Mouse (Mus musculus) WW6 (cell line): ENCODE results near the gene Cryzl2.

Experiments
- DNase-seq: peaks from one replicate; pipeline ENCODE4 v3.0.0-alpha.2; 2013; ENCODE audit warnings: low read depth, low spot score

The Cryzl2 gene

DNA sequence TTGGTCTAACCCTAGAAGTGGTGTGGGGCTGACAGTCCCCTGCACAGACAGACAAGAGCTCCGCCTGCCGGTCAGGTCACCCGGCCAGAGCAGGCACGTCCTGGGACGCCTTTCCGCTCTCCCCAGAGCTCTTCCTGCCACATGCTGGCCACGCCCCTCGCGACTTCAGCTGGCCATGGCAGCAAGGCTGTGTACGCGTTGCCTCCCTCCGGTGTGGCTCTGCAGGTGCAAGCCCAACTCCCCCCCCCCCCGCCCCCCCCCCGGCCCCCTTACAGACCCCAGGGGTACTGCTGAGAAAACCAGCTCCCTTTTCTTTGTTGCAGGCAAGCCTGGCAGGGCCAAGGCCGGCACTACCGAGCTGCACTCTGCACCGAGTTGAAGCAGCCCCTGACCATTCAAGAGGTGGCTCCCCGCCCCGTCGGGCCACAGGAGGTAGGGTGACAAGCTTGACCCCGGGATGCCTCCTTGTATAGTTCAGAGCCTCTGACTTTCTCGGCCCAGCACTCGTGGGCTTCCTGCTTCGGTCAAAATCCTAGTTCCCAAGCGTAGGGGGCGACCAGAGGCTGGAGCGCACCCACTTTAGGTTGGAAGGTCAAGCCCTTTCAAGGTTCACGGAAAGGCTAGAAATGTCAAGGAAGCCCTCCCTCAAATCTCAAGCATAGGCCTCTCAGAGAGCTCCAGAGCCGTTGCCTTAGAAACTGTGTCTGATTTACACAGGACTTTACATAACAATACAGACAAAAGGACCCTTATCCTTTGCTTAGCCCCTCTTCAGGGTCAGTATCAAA lies at the start of gene Cryzl2:
TSS of gene Cryzl2 (plus strand) at position 157 of the 788 bp plus-strand sequence.
- DNase-seq: peak; percentile 60

DNA sequence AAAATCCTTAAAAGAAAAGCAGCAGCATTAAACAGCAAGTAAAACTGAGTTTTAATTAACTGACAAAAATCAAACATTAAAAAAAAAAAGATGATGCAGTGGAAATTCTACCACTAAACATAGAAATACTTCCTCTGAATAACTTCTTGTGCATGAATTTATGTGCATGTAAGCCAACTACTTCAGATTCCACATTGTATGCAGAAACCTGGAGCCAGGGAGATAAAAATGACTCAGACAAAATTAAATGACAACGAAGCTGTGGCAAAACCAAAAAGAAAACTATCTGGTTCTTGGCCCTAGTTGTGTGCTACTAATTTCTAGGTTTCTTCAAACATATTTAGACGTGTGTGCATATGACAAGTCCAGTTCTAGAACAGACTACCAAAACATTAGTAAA lies 48.7 kb upstream of the Cryzl2 start:
- no peak for DNase-seq

DNA sequence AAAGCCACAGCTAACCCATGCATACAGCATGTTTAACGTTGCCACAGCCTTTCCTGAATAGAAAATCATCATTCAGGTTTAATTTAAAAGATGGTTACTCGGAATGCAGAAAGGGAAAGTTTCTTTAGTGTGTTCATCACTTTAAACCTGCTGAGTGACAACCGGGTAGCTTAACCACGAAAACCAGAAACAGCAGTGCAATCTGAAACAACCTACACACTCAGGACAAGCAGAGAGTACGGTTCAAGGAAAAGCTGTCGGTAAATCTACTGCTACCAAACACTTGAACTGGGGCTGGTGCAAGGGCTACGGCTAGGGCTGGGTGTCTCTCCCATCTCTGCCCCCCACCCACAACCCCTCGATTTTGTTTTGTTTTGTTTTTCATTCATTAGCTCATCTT lies 47.4 kb upstream of the Cryzl2 start:
- no peak for DNase-seq

DNA sequence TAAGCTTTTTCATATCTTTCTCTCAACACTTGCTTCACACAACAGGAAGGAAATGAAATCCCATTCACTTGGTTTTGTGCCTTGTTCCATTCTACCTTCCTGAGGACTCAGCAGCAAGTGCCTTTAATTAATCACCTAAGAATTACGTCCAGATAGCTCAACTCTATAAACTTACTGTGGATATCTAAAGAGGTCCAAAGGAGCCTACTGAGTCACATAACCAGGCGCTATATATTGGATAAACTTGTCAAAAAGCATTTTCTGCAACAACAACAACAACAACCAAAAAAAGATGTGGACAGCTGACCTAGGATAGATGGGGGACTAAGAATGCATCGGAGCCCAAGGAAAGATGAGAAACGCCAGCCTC lies 47.1 kb upstream of the Cryzl2 start:
- DNase-seq: no peak

DNA sequence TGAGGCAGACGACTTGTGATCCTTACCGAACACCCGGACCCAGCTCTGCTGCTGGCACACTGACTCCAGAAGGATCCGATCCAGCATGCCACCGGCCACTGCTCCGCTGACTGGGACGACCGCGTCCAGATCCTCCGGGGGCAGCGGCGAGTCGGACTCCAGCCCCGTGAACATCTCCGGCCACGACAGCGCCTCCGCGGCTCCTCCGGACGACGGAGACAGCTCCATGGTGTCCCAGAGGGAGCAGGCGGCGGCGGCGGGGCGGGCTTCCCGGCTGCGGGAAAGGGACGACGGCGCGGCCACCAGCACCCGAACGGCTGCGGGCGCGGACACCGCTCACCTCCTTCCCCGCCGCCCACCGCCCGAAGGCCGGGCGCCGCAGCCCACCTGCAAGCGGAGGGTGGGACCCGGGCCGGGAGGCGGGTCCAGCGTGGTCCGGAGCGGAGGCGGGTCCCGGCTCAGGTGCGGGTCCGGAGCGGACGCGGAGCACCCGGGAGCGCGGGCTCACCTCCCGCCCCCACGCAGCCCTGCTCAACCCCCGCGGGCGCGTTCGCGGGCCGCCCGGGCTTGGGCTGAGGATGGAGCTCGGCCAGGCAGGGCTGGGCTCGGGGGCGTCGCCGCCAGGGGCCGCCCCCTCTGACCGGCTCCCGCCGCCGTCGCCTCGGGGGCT lies 46.5 kb upstream of the Cryzl2 start:
- DNase-seq: peak; percentile 24

DNA sequence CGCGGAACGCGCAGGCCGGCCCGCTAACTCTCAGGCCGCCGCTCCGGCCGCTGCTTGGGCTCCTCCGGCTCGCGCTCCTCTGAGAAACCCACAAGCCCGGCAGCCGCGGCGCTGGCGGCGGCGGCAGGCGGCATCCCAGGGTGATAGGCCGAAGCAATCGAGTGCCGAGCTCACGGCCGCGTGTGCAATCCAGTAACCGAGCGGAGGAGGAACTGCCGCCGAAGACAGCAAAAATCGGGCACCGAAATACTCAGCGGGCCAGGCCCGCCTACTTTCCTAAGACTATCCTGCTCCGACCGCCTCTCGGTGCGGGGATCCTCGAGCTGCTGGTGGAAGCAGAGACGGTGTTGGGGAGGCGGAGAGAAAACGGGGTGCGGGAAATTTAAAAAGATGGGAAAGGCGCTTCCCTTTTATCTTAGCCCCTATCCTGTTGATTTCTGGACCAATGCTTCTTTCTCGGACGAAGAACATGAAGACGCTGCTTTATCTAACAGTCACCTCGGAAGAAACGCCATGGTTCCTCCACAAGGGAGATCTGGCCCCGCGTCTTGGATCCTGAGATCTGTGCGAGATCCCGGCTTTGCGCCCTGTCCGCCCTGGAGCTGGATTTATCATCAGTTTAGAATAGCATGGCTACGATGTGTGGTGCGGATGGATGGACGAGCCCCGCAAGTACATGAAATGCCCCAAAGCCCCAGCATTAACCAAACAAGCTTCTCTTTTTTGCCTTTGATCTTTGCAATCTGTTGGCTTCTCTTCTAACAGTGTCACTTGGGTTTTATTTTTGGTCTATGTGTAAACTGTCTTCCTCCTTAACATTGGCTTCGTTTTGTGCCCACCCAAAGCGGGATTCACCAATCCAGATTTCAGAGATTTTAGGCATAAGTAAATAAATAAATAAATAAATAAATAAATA lies 45.7 kb upstream of the Cryzl2 start, which contains the start of gene Rasal2:
TSS of gene Rasal2 (minus strand) at position 142 of the 916 bp plus-strand sequence.
- DNase-seq: peak; percentile 95

DNA sequence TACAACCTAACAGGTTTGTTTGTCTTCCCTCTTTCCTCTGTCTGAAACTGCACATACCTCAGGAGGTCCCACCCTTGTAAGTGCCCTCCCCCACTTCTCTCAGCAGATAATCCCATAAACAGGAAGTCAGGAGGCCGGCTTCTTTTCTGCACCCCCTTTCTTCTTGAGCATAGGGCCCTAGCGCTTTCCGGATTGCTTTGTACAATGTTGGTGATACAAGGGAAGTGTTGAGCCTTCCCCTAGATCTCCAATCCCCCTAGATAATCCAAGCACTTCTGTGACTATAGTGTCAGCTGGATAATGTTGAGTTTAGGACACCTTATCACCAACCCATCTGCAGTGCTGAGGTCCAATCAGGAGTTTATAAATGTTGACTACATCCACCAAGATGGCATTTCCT lies 42.6 kb upstream of the Cryzl2 start:
- no peak for DNase-seq

DNA sequence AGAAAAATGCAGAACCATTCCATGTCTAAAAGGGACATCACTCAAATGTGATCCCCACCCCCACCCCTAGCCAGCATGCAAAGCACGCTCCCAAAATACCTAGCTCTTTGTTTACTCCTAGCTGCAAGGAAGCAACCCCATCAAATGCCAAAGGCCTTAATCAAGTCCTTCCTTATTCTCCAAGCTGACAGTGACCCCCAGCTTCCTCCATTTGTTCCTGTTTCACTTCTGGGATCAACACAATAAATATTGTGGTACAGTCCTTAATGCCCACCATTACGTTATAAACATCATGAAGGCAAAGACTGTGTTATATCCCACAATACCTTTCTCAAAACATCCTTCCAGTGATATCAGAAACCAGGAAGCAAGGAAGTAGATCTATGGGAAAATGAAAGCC lies 41.7 kb upstream of the Cryzl2 start:
- no peak for DNase-seq

DNA sequence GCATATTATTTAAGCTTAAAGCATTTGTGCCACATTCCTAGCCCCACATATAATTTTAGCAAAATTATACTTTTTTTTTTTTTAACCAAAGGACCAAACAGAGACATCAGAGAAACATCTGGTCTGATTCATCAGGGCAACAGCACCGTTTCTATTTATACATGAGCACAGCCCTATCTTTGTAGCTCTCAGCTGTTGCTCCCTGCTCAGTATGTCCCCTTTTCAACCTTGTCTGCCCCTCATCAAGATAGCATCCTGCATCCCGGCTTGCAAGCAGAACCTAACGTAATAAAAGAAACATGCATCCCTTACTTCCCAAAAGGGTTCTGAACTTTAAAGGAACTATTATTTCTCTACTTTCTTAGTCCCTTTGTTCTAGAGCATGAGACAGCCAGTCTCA lies 41.0 kb upstream of the Cryzl2 start:
- DNase-seq: no peak

DNA sequence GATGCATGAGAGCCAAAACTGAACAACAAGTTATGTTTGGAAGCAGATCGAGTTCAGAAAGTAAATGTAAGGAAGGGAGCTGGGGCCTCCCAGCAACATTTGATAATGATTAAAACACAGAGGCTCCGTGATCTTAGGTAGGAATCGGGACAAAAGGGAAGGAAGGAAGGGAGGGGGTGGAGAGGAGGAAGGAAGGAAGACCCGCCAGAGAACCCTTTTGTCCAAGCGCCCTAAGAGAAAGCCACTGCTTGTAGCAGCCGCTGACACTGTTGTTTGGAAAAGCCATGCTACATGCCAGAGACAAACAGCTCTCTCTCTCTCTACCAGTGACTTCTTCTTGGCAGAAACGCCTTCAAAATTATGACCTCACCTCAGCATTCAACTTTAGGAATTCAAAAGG lies 40.5 kb upstream of the Cryzl2 start:
- no peak for DNase-seq

DNA sequence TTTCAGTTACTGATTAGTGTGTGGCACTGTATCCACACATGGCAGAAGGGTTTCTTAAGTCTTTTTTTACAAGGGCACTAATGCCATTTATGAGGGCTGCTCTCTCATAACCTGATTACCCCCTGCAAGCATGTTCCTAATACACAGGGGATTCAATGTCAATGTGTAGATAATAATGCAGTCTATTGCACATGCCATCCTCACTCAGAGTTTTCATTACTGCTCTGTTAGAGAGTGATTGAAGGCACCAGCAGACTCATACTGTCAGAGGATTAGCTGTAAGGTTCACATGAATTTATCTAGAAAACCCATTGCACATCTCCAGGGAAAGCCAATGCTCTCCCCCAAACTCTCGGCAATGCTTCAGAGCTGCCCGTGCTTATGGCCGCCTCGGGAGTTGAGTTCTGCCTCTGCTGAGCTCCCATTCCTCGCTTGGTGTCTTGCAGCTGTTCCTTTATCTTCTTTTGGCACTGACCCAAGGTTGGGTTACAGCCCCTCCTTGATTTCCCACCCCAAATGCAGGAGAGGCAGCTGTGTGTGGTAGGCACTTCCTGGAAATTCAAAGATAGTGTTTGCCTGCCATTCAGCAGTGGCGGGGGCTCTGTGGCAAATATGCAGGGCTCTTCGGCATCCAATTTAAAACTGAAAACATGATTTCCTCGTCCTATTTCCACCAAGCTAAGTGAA lies 32.5 kb upstream of the Cryzl2 start:
- no peak for DNase-seq

DNA sequence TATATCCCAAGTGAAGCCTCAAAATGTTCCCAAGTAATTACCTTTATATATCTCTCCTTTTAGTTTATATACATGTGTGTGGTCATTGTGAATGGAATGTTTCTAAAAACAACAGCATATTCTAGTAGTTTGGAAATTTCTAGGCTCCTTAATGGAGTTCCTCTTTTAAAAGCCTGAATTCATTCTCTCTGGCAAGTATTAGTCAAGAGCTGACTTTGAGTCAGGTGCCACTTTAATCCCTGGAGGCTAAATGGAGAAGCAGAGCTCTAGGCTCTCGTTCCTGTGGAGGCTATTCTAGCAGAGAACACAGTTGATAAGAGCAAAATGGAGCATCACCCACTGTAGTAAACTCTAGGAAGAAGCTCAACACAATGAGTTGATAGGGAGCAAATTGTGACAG lies 31.4 kb upstream of the Cryzl2 start:
- DNase-seq: no peak

DNA sequence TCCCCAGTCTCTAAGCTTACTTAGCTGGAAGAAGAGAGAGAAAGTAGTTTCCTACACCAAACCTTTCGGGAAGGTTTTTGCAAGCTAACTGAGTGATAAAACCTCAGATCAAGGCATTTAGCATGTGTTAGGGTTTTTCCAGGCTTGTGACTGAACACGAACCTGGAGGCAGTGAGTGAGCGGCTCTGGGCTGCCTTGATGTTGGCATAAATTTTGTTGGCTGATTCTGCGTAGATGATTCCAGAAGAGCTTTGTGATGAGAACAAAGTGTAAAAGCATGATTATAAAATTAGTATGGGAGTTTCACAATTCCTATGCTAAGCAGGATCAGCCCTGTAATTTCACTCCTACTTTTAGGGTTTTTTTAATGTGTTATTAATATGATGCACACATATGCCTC lies 30.8 kb upstream of the Cryzl2 start:
- DNase-seq: no peak

DNA sequence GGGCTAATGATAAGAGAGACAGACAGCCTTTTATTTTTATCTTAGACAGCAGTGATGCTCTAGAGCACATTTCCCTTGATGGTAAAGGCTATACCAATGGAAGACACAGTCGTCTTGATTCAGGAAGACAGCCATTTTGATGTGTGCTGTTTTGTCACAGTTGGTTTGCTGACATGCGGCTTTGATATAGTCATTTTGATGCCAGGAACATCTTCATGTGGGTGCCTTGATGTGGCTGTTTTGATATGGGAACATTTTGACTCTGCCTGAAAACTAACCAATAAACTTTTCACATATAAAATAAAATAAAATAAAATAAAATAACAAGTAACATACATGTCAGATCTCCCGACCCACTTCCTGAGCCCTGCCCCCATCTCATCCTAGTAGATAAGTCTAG lies 30.0 kb upstream of the Cryzl2 start:
- DNase-seq: no peak

DNA sequence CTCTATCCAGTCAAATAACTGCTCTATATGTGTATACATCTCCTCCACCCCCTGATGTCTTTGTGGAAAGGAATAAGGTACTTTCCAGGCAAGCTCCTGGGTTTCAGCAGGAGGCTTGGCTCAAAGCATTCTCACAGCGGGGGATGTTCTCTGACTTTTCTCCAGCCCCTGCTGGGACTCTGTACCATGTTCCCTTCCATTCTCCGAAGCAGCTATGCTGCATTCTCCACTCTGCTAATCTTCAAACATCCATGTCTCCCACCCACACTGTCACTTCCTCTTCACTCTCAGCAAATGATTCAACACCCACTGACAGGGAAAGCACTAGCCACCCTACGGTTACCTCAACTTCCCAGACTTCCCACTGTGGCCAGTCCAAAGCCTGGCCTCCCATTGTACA lies 25.1 kb upstream of the Cryzl2 start:
- DNase-seq: no peak

DNA sequence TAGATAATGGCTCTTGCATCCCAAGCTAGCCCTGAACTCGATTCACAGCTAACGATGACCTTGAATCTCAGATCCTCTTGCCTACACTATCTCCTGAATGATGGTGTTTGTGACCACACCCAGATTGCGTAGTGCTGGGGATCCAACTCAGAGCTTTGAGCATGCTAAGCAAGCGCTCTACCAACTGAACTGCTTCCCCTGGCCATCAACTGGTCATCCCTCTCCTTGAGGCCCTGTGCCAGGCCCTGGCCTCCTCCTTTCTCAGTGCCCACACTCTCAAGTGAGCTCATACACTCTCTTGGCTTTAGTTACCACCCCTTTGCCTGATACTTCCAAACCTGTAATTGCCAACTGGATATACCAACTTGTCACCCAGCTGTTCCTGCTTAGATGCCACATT lies 24.0 kb upstream of the Cryzl2 start:
- DNase-seq: no peak

DNA sequence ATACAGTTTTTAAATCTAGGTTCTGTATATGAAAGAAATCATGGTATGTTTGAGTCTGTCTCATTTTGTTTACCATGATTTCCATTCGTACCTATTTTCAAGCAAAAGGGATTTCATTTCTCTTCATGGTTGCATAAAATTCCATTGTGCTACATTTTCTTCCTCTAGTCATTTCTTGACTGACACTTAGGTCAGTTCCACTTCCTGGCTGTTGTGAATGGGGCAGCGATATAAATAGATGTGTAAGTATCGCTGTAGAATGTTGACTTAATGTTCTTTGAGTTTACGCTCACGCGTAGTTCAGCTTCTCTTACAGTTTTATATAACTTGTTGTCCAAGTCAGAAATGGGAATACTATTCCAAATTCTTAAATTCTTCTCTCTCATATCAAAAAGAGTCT lies 22.5 kb upstream of the Cryzl2 start:
- DNase-seq: no peak

DNA sequence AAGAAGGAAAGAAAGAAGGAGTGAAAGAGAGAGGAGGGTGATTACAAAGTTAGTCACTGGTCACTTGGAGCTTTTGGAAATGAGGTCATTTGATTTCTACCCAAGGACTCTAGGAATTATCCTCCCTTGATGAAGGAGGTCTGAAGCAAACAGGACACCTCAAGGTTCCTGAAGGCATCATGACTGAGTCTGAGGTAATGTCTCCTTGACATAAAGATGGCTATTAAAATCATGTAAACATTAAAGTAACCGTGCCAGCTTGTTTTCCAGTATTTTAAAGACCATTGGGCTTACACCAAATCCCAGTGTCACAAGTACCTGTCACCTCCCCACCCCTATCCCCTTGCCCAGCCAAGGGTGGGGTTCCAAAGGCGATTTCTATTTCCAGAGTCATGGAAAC lies 20.1 kb upstream of the Cryzl2 start:
- DNase-seq: no peak

DNA sequence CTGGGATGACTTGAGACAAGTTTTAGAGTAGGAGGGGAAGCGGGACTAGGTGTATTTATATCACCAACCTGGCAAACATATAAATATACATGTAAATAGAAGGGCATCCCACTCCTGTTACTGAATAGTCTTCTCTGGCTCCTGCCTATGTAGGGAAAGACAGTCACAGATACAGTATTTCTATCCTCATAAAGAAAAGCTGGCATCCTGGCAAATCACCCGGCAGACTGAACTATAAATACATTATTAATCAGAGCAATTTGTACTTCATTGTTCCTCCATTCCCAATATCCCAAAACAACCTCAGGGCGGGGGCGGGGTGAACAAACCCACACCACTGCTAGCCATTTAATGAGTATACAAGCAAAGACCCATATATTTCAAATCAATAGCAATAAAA lies 19.3 kb upstream of the Cryzl2 start:
- no peak for DNase-seq

DNA sequence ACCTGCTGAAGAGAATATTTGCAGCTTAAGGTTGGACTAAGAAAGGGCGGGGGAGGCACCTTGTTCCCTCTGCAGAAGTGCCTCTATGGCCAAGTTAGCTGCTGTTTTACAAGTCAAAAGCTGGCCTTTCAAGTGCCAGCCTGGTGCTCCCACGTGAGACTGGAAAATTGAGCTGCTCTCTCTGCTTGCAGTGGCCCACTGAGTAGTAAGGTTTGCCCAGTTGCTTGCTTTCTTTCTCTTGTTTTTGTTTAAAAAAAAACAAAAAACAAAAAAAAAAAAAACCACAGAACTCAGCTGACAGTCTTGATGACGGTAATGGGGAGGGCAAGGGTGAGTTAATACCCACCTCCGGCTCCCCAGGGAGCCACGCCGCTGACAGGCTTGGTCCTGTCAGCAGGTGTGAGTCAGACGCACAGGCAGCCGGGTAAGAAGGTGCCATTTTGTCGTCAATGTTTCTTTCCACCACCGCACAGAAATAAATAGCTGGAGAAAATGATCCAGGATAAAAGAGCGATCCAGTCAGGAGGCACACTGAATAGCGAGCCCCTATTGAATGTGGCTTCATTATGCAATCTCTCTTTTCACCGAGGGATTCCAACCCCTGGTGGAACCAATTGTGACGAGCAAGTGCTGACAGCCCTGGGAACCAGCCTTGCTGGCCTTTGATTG lies 18.3 kb upstream of the Cryzl2 start:
- DNase-seq: no peak

DNA sequence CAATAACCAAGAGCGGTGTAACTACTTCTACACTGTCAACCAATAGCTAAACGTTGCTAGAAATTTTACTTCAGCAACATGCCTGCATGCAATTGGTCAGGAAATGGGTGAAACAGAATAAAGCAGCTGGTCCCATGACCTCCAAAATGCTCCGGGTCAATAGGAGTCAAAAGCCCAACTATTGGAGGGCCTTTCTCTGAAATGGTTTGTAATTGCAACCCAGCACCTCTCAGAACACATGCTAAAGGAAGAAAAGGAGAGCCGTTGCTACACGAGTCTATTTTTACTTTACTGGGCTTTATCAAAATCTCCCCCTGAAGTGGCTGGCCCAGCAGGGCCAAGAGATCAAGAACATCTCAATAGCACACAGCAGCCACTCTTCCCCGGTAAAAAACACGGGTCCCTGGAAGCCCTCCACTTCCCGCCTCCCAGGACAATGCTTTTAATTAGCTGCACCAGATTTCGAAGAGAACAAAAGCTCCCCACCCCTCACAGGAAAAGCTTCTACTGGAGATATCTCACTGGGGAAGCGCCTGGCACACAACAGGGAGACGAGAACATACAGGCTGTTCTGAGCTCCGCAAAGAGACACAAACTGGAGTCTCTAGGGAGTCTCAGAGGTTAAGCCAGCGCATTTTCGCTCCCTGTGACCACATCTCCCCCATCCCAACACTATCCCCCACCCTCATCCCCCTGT lies 15.2 kb upstream of the Cryzl2 start:
- DNase-seq: no peak
